Mouse (Mus musculus) cerebellum, adult 8-10 months (tissue): ENCODE measurements around the gene Ifitm5.
"Not testable (repeated sequence)": the region's sequence is repeated elsewhere in the genome, so short reads cannot be mapped to it uniquely, and the experiment has no call there.

ENCODE experiments used
- DNase-seq: peaks from one replicate; pipeline ENCODE4 v3.0.0; 2022

Gene Ifitm5

GRCm38 (mm10) chr7:140949824-140950530, at the start of gene Ifitm5:
Ifitm5 (minus strand) TSS chr7:140950291.
- no peak for DNase-seq

DNA sequence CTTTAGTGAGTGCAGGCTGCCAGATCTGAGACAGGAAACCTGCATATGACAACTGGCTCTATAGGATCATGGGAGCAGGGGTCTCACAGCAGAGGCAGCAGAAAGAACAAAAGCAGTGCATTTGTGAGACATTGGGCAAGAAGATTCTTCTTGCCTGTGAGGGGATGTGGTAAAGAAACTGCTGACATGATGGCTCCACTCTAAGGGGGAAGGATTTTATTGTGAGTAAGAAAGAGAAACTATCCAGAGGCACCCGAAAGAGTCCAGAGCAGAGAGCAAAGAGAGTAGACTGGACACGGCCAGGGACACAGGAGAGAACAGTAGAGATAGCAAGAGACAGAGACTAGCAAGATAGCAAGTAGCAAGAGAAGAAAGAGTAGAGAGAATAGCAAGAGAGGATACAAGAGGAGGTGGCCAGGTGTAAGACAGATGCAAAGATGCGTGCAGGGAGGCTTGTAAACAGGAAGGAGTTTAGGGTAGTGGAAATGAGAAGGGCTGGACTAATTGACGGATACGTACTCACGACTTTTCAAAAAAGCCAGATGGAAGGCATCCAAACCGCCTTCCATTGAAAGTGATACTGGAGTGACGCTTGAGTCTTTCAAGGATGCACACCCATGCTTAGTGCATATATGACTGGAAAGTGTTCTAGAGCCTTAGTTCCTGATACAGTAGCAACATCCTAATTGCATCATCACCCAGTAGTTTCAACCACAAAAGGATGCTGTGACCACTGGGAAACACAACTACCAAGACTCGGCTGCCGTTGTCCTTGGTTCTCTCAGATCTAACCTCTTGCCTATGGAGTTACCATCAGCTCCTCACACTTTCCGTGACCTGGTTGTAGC, 49.0 kb upstream of the Ifitm5 start:
- DNase-seq = no peak

DNA sequence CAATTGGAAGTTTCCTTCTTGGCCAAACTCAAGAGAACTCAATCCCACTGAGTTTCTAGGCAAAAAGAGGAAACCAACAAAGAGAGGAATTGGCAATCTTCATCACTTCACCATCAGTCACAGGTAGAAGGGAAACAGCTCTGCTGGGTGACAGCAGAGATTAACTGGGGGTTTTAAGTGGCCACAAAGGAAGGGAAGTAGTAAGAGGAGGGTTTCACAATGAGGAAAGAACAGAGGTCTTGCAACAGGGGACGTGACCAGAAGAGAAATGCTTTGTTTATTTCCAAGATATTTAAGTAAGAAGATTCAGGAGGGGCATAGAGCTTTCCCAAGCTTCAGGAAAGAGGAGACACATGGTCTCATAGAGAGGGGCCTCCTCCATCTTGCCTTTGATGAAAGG, 47.7 kb upstream of the Ifitm5 start:
- DNase-seq = no peak

- DNase-seq = no peak
These were observed 41.1 kb upstream of the Ifitm5 start for GRCm38 (mm10) chr7:140991117-140991689.

- DNase-seq = no peak
These were observed 40.5 kb upstream of the Ifitm5 start for GRCm38 (mm10) chr7:140990622-140991021.

DNA sequence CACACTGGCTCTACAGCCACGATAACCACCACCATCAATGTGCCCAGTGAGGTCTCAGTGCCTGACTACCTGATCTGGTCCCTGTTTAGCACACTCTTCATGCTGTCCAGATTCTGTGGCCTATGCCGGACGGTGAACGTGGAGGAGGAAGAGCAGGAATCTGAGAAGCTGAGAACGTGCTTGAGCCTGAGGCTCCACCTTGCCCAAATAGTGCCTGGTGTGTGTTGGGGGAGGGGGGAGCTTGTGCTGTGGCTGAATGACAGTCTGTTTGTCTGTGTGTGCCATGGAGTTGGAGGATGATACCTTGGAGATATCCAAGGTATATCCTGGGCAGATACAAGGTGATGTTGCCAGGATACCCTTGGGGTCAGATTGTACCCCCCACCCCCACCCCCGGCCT, 40.1 kb upstream of the Ifitm5 start:
- DNase-seq = no peak

DNA sequence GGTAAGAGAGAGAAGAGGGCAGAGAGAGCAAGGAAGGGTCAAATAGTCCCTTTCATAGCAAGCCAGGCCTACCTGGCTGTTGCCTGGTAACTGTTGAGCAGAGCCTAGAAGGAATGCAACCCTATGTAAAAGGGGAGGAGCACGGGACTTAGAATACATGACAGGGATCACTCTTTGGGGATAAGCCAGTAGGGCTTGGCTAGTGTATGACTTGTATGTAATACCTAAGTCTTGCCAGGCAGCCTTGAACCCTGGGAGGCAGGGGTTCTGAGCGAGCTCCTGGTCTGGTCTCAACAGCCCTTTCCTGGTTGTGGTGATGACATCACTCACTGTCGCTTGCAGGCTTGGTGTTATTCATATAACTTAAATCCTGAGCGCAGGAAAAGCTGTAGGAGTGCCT, 38.9 kb upstream of the Ifitm5 start:
- DNase-seq = no peak

DNA sequence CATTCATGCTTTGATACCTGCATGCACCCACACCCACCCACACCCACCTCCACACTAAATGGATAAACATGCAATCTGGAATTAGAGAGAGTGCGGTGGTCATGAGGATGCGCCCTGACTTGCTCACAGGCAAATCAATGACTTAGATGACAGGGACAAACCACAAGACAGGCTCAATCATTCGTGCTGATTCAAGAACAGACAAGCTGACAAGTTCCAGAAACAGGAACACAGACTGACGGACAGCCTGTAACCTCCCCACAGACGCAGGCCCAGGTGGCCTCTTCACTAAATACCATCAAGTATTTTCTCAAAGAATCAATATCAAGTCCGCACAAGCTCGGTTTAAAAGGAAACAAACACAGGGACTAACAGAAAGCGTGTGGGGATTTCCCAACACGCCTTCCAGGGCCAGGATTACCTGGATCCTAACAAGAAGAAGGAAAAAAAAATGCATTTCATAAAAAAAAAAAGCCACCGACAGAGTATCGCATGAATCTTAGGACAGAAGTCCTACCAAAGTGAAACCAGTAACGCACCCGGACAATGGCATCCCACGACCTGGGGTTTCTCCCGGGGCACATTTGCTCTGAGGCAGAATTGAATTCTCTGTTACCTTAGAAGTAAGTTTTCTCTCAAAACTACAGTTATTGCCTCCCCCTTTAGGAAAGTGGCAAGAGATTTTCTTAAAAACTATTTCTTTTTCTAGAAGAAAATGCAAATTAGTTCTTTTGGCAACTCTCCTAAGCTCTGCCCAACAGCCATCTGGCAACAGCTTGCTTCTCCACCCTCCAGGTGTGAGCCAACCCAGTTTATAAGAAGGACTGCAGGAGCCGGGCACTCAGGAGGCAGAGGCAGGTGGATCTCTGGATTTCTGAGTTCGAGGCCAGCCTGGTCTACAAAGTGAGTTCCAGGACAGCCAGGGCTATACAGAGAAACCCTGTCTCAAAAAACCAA, 37.4 kb upstream of the Ifitm5 start:
- DNase-seq = no peak

- DNase-seq = no peak
These were observed 32.9 kb upstream of the Ifitm5 start for GRCm38 (mm10) chr7:140982971-140983370.

DNA sequence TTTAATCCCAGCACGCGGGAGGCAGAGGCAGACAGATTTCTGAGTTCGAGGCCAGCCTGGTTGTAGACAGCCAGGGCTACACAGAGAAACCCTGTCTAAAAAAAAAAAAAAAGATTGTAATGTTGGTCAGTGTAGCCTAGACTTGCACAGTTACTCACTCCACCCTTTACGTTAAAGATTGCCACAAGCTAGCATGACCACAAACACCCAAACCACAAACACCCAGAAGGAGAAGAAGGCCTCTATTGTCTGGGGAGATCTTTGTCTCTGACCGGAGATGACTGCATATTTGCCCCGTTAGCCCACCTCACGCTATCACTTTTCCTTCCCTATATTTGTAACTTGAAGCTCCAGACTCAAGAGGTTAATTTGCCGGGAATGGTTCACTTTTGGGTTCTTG, 31.6 kb upstream of the Ifitm5 start:
- no peak for DNase-seq

DNA sequence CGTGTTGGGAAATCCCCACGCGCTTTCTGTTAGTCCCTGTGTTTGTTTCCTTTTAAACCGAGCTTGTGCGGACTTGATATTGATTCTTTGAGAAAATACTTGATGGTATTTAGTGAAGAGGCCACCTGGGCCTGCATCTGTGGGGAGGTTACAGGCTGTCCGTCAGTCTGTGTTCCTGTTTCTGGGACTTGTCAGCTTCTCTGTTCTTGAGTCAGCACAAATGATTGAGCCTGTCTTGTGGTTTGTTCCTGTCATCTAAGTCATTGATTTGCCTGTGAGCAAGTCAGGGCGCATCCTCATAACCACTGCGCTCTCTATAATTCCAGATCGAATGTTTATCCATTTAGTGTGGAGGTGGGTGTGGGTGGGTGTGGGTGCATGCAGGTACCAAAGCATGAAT, 26.6 kb upstream of the Ifitm5 start:
- not testable (repeated sequence) for DNase-seq

DNA sequence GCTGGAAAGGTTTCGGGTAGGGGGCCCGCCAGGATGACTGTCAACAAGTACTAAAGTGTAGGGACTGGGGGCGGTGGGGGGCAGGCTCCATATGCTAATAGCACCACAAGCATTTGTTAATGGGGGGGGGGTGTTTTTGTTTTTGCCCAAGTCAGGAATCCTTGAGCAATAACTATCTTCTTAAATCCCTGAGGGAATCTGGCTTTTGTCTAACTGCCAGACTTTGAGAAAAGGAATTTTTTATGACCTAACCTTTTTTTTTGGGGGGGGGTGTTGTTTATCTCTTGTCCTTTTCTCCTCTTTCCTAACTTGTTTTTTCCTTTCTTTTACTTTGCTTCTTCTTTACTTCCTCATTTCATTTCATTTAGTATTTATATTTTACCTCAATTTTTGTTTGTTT, 25.4 kb upstream of the Ifitm5 start:
- no peak for DNase-seq

GRCm38 (mm10) chr7:140974940-140975339, 24.8 kb upstream of the Ifitm5 start:
- DNase-seq = no peak

GRCm38 (mm10) chr7:140973396-140974165, 23.5 kb upstream of the Ifitm5 start:
- DNase-seq = no peak

GRCm38 (mm10) chr7:140971479-140972171, 21.5 kb upstream of the Ifitm5 start:
- DNase-seq = no peak

DNA sequence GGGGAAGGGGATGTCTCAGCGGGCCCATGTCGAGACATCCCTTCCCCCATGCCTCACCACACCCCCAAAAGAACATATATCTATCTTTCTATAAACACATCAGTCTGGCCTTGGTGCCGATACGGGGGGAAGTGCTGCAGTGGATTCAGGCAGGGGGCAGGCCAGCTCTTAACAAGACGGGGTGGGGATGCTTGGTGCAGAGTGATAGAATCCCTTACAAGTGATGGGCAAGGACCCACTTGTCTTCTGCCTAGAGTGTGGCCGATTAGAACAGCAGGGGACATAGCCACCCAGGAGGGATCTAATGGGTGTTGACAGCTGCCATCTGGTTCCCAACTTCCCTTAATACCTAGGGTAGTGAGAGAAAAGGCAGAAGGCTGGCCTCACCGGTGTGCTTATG, 20.8 kb upstream of the Ifitm5 start:
- DNase-seq = no peak

DNA sequence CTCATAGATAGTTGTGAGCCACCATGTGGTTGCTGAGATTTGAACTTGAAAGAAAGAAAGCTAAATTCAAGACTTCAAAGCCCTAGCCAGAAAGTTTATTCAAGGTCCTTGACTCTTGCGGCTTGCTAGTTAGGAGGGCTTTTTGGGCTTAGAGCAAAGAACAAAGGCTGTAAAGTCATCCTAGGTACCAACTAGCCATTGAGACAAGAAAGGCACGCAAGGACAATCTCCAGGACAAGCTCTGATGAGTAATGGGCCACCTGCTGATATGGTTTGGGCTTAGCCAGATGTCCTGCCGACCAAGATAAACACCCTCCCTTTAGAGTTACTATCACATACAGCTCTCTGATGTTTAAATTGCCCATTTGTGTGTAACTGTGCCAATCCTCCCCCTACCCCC, 18.6 kb upstream of the Ifitm5 start:
- not testable (repeated sequence) for DNase-seq

GRCm38 (mm10) chr7:140967862-140968591, 17.9 kb upstream of the Ifitm5 start:
- no peak for DNase-seq

DNA sequence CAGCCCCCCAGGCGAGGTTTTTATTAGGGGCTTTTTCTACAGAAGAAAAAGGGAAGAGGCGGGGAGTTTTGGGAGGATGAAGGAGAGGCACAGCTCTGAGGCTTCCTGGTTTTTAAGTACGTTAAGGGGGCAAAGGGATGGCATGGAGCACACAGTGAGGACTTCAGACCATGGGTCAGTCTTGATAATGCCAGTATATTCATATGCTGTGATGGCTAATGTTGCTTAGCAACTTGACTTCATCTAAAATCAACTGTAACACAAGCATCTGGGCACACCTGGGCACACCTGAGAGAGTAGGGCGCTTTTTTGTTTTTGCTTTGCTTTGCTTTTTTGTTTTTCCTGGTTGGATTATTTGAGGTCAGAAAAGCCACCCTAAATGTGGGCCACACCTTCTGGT, 16.8 kb upstream of the Ifitm5 start, which contains the start of gene Ifitm1:
Gene Ifitm1 (plus strand): TSS at position 301 of the 400 bp plus-strand sequence.
- DNase-seq = no peak

DNA sequence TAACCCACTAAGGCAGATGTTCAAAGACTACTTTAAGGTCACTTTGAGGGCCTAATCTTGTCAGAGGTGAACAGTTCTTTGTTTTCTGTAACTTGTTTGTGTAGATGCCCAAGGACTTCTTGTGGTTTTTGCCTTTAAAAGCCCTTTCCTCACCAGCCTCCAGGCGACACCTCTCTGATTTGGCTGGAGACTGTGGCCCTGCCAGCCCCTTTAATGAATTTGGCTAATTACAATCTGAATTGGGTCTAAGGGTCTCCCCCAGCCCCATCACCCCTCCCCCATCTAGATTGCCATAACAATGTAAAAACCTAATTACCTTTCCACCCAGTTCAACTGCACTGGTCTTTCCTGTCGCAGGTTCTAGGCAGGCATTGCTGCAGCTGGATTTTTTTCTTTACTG, 12.6 kb upstream of the Ifitm5 start:
- no peak for DNase-seq

- DNase-seq = no peak
These were observed 11.3 kb upstream of the Ifitm5 start for GRCm38 (mm10) chr7:140961416-140961815.
